Mouse (Mus musculus): ENCODE measurements around the gene Ocm. TPM values are rescaled to one million over a fixed set of nuclear protein-coding genes. Genes with fewer than 3 reads are reported as not detected.
A peak's percentile ranks its signal among the peaks of the same experiment; 100 is the strongest.

Gene Ocm
- polyA plus RNA-seq, 1 experiment from 2014 or later: not detected

DNA sequence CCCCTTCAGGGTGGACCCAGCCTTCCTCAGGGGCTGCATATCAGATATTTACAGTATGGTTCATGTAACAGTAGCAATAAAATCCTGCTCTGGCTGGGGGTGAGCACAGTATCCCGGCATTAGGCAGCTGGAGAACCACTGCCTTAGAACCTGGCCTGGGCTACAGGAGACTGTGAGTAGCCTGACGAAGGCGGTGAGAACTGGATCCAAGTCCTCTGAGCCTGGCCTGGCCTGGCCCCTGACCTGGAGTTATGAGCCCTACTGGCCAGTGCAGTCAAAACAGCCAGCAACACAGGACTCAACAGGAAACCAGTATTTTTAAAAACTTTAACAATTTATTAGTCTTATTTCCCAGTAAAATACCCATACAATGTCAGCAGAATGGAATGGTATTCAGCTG, 38.9 kb downstream of the Ocm start:
- peaks cover 66% of the 10 kb centered on the region for H3K36me3 ChIP-seq (ENCODE audit: insufficient read depth)
- WGBS: 92% methylated on average over 3 of the region's 3 CpGs
- no peak for DNase-seq

DNA sequence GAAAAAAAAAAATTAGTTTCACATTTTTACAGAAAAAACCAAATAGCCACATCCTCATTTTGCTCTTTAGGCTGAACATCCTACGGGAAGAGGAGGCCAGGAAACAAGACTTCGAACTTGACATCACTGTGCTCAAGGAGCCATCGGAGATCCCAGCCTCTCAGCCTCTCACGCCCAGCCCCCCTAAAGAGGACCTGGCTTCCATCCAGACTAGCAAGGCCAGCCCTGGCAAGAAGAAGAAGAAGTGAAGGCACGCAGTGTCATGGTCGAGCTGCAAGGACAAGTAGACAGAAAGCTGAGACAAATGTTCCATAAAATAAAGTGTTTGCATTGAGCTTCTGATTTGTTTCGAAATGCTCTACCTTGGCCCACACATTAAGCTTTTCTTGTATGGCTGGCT, 41.1 kb downstream of the Ocm start:
- DNase-seq: peak; percentile 18
- Histone ChIP-seq H3K27me3 (ENCODE audit: insufficient read depth, low read length) (no peaks in the 10 kb centered on the region), H3K4me1 (ENCODE audit: insufficient read depth) (no peaks in the 10 kb centered on the region), H3K4me2 (no peak overlapping the region), H3K36me3 (ENCODE audit: insufficient read depth) (peaks cover 45% of the 10 kb centered on the region), H3K9me3 (ENCODE audit: low read depth, low read length) (no peaks in the 10 kb centered on the region), H3K27ac (ENCODE audit: low read depth) (no peak overlapping the region), H3K4me3 (ENCODE audit: low read depth, low read length) (no peak overlapping the region), H3K9ac (no peak overlapping the region)
- 66% methylated on average over 7 of the region's 7 CpGs for WGBS
- ATAC-seq (ENCODE audit: insufficient read depth): no peak
- TF ChIP-seq CTCF (IDR thresholded peaks at IDR 0.05; ENCODE audit: low read depth): no peak

More for the DNA sequence above, 38.9 kb downstream of the Ocm start:
- Histone ChIP-seq H3K27ac (ENCODE audit: low read depth) (no peak overlapping the region), H3K9me3 (ENCODE audit: low read depth, low read length) (no peaks in the 10 kb centered on the region), H3K4me1 (ENCODE audit: insufficient read depth) (no peaks in the 10 kb centered on the region), H3K4me3 (ENCODE audit: low read depth, low read length) (no peak overlapping the region), H3K4me2 (no peak overlapping the region), H3K27me3 (ENCODE audit: insufficient read depth, low read length) (no peaks in the 10 kb centered on the region), H3K9ac (no peak overlapping the region)
- TF ChIP-seq CTCF (IDR thresholded peaks at IDR 0.05; ENCODE audit: low read depth): no peak
- ATAC-seq (ENCODE audit: insufficient read depth): no peak

DNA sequence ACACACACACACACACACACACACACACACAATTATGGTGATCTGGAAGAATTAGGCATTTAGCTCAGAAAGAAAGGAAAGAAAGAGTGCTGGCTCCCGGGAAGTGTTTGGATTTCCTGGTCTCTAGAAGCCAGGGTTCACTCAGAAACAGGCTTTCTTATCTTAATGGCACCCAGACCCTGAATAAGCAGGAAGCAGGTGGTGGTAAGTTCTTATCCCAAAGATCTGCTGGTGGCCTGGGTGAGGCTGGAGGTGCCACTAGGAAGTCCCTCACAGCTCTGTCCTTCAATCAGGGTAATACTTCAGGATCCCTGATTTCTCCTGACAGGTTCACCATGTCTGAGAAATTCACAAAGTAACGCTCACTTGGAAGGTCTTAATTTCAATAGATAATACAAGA, 44.1 kb downstream of the Ocm start:
- H3K9ac ChIP-seq: no peak overlapping the region
- TF ChIP-seq CTCF (IDR thresholded peaks at IDR 0.05; ENCODE audit: low read depth): no peak
- WGBS: 61% methylated on average over 2 of the region's 2 CpGs

DNA sequence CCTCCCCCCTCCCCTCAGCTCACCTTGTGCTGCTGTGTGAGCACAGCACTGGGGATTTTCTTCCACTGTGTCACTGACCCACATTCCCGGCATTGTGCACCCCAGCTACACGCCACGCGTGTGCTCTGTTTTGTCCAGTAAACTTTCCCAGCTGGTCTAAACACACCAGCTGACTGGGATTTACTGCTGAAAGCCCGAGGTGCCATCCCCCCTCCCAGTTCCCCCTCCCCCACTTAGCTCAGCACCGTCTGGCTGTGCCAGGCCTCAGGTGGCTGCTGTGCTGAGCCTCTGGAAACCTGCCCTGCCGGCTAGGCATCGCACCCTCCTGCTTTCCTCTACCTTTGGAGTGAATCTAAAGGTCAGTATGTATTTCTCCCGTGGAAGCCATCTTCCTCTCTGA, 45.6 kb downstream of the Ocm start:
- no peaks in the 10 kb centered on the region for H3K27me3 ChIP-seq (ENCODE audit: insufficient read depth, low read length)
- peak; percentile 35; the same call in 1 of the 2 replicates for ATAC-seq (ENCODE audit: insufficient read depth)
- 24% methylated on average over 9 of the region's 9 CpGs for WGBS
- peak; percentile 12 for DNase-seq
- H3K4me1 ChIP-seq (ENCODE audit: insufficient read depth): no peaks in the 10 kb centered on the region
- no peak for TF ChIP-seq CTCF (IDR thresholded peaks at IDR 0.05; ENCODE audit: low read depth)
- no peak overlapping the region for H3K27ac ChIP-seq (ENCODE audit: low read depth)
- H3K4me3 ChIP-seq (ENCODE audit: low read depth, low read length): no peak overlapping the region
- H3K4me2 ChIP-seq: no peak overlapping the region
- no peaks in the 10 kb centered on the region for H3K9me3 ChIP-seq (ENCODE audit: low read depth, low read length)
- H3K9ac ChIP-seq: no peak overlapping the region
- 0 out of 2 replicates have a peak, but pooled peaks cover 4% of the 10 kb centered on the region for H3K36me3 ChIP-seq (ENCODE audit: insufficient read depth)

More for the DNA sequence above, 44.1 kb downstream of the Ocm start:
- no peaks in the 10 kb centered on the region for H3K4me1 ChIP-seq (ENCODE audit: insufficient read depth)
- ATAC-seq (ENCODE audit: insufficient read depth) (no peak), DNase-seq (no peak)
- peaks cover 17% of the 10 kb centered on the region for H3K36me3 ChIP-seq (ENCODE audit: insufficient read depth)
- no peak overlapping the region for H3K27ac ChIP-seq (ENCODE audit: low read depth)
- no peak overlapping the region for H3K4me3 ChIP-seq (ENCODE audit: low read depth, low read length)
- H3K4me2 ChIP-seq: no peak overlapping the region
- H3K9me3 ChIP-seq (ENCODE audit: low read depth, low read length): no peaks in the 10 kb centered on the region
- H3K27me3 ChIP-seq (ENCODE audit: insufficient read depth, low read length): no peaks in the 10 kb centered on the region

DNA sequence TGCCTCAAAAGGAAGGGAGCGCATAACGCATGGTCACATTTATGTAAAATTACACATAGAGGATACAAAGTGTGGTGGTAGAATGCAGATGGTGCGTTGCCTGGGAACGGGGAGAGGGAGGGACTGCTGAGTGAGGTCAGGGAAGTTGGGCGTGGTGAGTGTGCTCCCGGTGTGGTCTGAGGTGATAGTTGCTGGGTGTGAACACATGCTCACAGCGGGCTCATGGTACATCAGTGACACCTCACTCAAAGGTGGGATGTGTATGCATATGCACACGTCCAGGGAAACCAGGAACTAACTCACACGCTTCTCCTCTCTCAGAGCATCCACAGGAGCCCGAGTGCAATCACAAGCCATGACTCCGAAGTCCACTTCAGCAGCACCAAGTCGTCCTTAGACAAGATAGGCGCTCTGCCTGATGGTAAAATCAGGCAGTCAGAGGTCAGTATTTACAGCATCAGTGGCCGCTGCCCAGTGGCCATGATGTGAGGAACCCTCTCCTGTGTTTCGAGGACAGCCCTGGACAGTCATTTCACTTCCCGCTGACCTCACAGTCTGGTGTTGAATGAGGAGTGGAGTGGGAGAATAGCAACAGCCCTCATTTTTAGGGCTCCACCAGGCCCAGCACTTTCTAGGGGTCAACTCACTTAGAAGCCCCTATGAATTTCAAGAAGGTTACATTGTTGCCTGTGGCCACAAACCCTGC, 49.6 kb downstream of the Ocm start:
- ATAC-seq (ENCODE audit: insufficient read depth): no peak
- H3K4me1 ChIP-seq (ENCODE audit: insufficient read depth): no peaks in the 10 kb centered on the region
- 55% methylated on average over 16 of the region's 16 CpGs for WGBS
- H3K9ac ChIP-seq: no peak overlapping the region
- H3K27ac ChIP-seq (ENCODE audit: low read depth): no peak overlapping the region
- no peak overlapping the region for H3K4me3 ChIP-seq (ENCODE audit: low read depth, low read length)
- no peak for DNase-seq
- no peaks in the 10 kb centered on the region for H3K27me3 ChIP-seq (ENCODE audit: insufficient read depth, low read length)
- H3K9me3 ChIP-seq (ENCODE audit: low read depth, low read length): no peaks in the 10 kb centered on the region
- H3K4me2 ChIP-seq: no peak overlapping the region
- no peaks in the 10 kb centered on the region for H3K36me3 ChIP-seq (ENCODE audit: insufficient read depth)
- TF ChIP-seq CTCF (IDR thresholded peaks at IDR 0.05; ENCODE audit: low read depth): no peak

DNA sequence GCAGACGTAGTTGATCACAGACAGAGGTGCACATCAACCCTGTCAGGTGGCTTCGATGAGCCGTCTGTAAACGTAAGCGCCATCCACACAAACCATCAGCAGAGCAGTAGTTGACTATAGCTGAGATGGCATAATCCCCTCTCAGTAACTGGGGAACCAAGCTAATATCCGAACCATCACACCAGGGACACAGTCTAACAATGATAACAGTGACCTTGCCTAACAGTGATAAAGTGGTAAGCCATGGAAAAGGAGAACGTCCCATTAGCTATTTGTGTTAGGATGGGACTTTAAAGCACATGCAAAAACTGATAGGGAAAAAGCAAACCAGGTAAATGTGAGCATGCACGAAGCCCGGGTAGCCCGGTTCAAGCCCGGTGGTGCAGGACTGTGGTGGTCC, 50.2 kb downstream of the Ocm start:
- ATAC-seq (ENCODE audit: insufficient read depth): no peak
- 78% methylated on average over 11 of the region's 11 CpGs for WGBS

DNA sequence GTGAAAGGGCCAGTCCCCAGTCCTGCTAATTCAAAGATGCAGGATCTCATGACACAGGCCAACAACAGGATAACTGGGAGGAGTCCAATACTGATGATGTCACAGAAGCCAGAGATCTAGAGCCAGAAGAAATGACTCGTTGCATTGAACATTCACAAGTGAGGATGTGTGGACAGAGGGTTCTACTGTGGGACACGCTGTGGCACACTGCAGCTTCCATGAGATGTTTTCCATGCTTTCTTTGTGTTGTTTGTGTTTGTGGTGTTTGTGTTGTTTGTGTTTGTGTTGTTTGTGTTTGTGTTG, 50.9 kb downstream of the Ocm start:
- TF ChIP-seq CTCF (IDR thresholded peaks at IDR 0.05; ENCODE audit: low read depth): no peak
- WGBS: 49% methylated on average over 2 of the region's 2 CpGs
- no peak; the same call in 1 of the 2 replicates for ATAC-seq (ENCODE audit: insufficient read depth)
- DNase-seq: no peak
- no peaks in the 10 kb centered on the region for H3K36me3 ChIP-seq (ENCODE audit: insufficient read depth)
- H3K4me2 ChIP-seq: no peak overlapping the region
- H3K27me3 ChIP-seq (ENCODE audit: insufficient read depth, low read length): no peaks in the 10 kb centered on the region
- no peak overlapping the region for H3K9ac ChIP-seq
- H3K4me1 ChIP-seq (ENCODE audit: insufficient read depth): no peaks in the 10 kb centered on the region
- no peak overlapping the region for H3K4me3 ChIP-seq (ENCODE audit: low read depth, low read length)
- H3K9me3 ChIP-seq (ENCODE audit: low read depth, low read length): no peaks in the 10 kb centered on the region
- H3K27ac ChIP-seq (ENCODE audit: low read depth): no peak overlapping the region

More for the DNA sequence above, 50.2 kb downstream of the Ocm start:
- no peaks in the 10 kb centered on the region for H3K27me3 ChIP-seq (ENCODE audit: insufficient read depth, low read length)
- no peaks in the 10 kb centered on the region for H3K9me3 ChIP-seq (ENCODE audit: low read depth, low read length)
- no peak overlapping the region for H3K4me2 ChIP-seq
- H3K27ac ChIP-seq (ENCODE audit: low read depth): no peak overlapping the region
- DNase-seq: no peak
- H3K9ac ChIP-seq: no peak overlapping the region
- H3K36me3 ChIP-seq (ENCODE audit: insufficient read depth): no peaks in the 10 kb centered on the region
- no peak overlapping the region for H3K4me3 ChIP-seq (ENCODE audit: low read depth, low read length)
- no peaks in the 10 kb centered on the region for H3K4me1 ChIP-seq (ENCODE audit: insufficient read depth)
- no peak for TF ChIP-seq CTCF (IDR thresholded peaks at IDR 0.05; ENCODE audit: low read depth)

Data from lung, embryonic 14.5 days (tissue).